Mouse (Mus musculus): Measurements from ENCODE around the gene Rnf168. TPM values are rescaled to one million over a fixed set of nuclear protein-coding genes. Genes with fewer than 3 reads are reported as not detected.

Gene Rnf168
- total RNA-seq, 1 experiment from 2014 or later = 25.0 TPM

Other genes with a start within 250 kb of the Rnf168 start
- 73.5 to 104 TPM (median 79.7 TPM) in 3 replicates for gene Pak2, start 198.1 kb upstream of the Rnf168 start, total RNA-seq (2017)
- gene Pigx, start 177.7 kb upstream of the Rnf168 start, total RNA-seq (2017) = 47.5 to 86.8 TPM (median 70.6 TPM) in 3 replicates
- 11.1 to 15.4 TPM (median 12.7 TPM) in 3 replicates for gene Cep19, start 177.7 kb upstream of the Rnf168 start, total RNA-seq (2017)
- gene Nrros, start 111.9 kb upstream of the Rnf168 start, total RNA-seq (2017) = 151 to 182 TPM (median 158 TPM) in 3 replicates
- 0.87 to 1.3 TPM in 2 of 3 replicates, not detected in the other for gene Bex6, start 97.6 kb upstream of the Rnf168 start, total RNA-seq (2017)
- 11.4 to 17.4 TPM (median 14.1 TPM) in 3 replicates for gene Fbxo45, start 30.3 kb upstream of the Rnf168 start, total RNA-seq (2017)
- 12.4 to 18.3 TPM (median 15.3 TPM) in 3 replicates for gene Wdr53, start 30.2 kb upstream of the Rnf168 start, total RNA-seq (2017)
- not detected in 3 replicates for gene Smco1, start 6.0 kb upstream of the Rnf168 start, total RNA-seq (2017)
- gene Ubxn7, start 54.8 kb downstream of the Rnf168 start, total RNA-seq (2017) = 34.8 to 52.2 TPM (median 41.0 TPM) in 3 replicates
- not detected in 3 replicates for gene Tm4sf19, start 123.0 kb downstream of the Rnf168 start, total RNA-seq (2017)
- gene Tctex1d2, start 142.2 kb downstream of the Rnf168 start, total RNA-seq (2017) = 5.4 to 18.0 TPM (median 16.4 TPM) in 3 replicates
- gene Pcyt1a, start 153.5 kb downstream of the Rnf168 start, total RNA-seq (2017) = 58.4 to 78.2 TPM (median 76.1 TPM) in 3 replicates
- 0.48 to 0.49 TPM in 2 of 3 replicates, not detected in the other for gene Slc51a, start 210.4 kb downstream of the Rnf168 start, total RNA-seq (2017)
- gene Zdhhc19, start 218.8 kb downstream of the Rnf168 start, total RNA-seq (2017) = not detected in 3 replicates